Mouse (Mus musculus) splenic B cell, adult 2 months (primary cell): ENCODE measurements around the gene Rsu1.
A peak's percentile ranks its signal among the peaks of the same experiment; 100 is the strongest.

Source experiments
- DNase-seq: peaks from one replicate; pipeline ENCODE4 v3.0.0-alpha.2; 2011; ENCODE audit warnings: low read depth, low spot score
- H3K27me3 ChIP-seq: 2 replicates; pipeline ENCODE4 v1.6.1; 2012; ENCODE audit warnings: mild to moderate bottlenecking, low read length, moderate library complexity, mixed read lengths; ENCODE audit not compliant: control insufficient read depth, poor library complexity, insufficient read depth, severe bottlenecking
- H3K36me3 ChIP-seq: 2 replicates; pipeline ENCODE4 v1.6.1; 2012; ENCODE audit warnings: mild to moderate bottlenecking, low read length, moderate library complexity, mixed read lengths; ENCODE audit not compliant: control insufficient read depth, poor library complexity, insufficient read depth, severe bottlenecking

Rsu1 gene

GRCm38 (mm10) chr2:13237140-13237901 lies 33.9 kb downstream of the Rsu1 start:
- Histone ChIP-seq H3K36me3 (peaks cover 1% of the 10 kb centered on the region; the same call in 1 of the 2 replicates), H3K27me3 (no peaks in the 10 kb centered on the region)
- peak; percentile 81 for DNase-seq

- DNase-seq: no peak
- peaks cover 1% of the 10 kb centered on the region; the same call in 1 of the 2 replicates for H3K36me3 ChIP-seq
- H3K27me3 ChIP-seq: no peaks in the 10 kb centered on the region
Observed at GRCm38 (mm10) chr2:13235696-13236095, 35.5 kb downstream of the Rsu1 start.

GRCm38 (mm10) chr2:13234796-13235195 lies 36.4 kb downstream of the Rsu1 start:
- Histone ChIP-seq H3K27me3 (no peaks in the 10 kb centered on the region), H3K36me3 (no peaks in the 10 kb centered on the region)
- DNase-seq: no peak

GRCm38 (mm10) chr2:13233902-13234301 lies 37.3 kb downstream of the Rsu1 start:
- H3K36me3 ChIP-seq: no peaks in the 10 kb centered on the region
- DNase-seq: peak; percentile 12
- H3K27me3 ChIP-seq: no peaks in the 10 kb centered on the region

- Histone ChIP-seq H3K36me3 (no peaks in the 10 kb centered on the region), H3K27me3 (no peaks in the 10 kb centered on the region)
- peak; percentile 24 for DNase-seq
Observed at GRCm38 (mm10) chr2:13233254-13233835, 37.9 kb downstream of the Rsu1 start.

- Histone ChIP-seq H3K27me3 (no peaks in the 10 kb centered on the region), H3K36me3 (no peaks in the 10 kb centered on the region)
- DNase-seq: no peak
Observed at GRCm38 (mm10) chr2:13232305-13232704, 38.9 kb downstream of the Rsu1 start.

GRCm38 (mm10) chr2:13229686-13230085 lies 41.5 kb downstream of the Rsu1 start:
- H3K36me3 ChIP-seq: no peaks in the 10 kb centered on the region
- DNase-seq: no peak
- no peaks in the 10 kb centered on the region for H3K27me3 ChIP-seq

GRCm38 (mm10) chr2:13226031-13226430 lies 45.2 kb downstream of the Rsu1 start:
- DNase-seq: no peak
- no peaks in the 10 kb centered on the region for H3K36me3 ChIP-seq
- H3K27me3 ChIP-seq: no peaks in the 10 kb centered on the region

- peak; percentile 74 for DNase-seq
- no peaks in the 10 kb centered on the region for H3K27me3 ChIP-seq
- no peaks in the 10 kb centered on the region for H3K36me3 ChIP-seq
Observed at GRCm38 (mm10) chr2:13224546-13224945, 46.7 kb downstream of the Rsu1 start.

GRCm38 (mm10) chr2:13223451-13223850 lies 47.8 kb downstream of the Rsu1 start:
- no peak for DNase-seq
- no peaks in the 10 kb centered on the region for H3K27me3 ChIP-seq
- no peaks in the 10 kb centered on the region for H3K36me3 ChIP-seq

GRCm38 (mm10) chr2:13220141-13220540 lies 51.1 kb downstream of the Rsu1 start:
- H3K27me3 ChIP-seq: no peaks in the 10 kb centered on the region; the same call in 1 of the 2 replicates
- peaks cover 4% of the 10 kb centered on the region for H3K36me3 ChIP-seq
- DNase-seq: peak; percentile 72

GRCm38 (mm10) chr2:13218112-13218511 lies 53.1 kb downstream of the Rsu1 start:
- DNase-seq: peak; percentile 57
- Histone ChIP-seq H3K36me3 (peaks cover 4% of the 10 kb centered on the region), H3K27me3 (no peaks in the 10 kb centered on the region; the same call in 1 of the 2 replicates)

- Histone ChIP-seq H3K36me3 (no peaks in the 10 kb centered on the region), H3K27me3 (no peaks in the 10 kb centered on the region)
- peak; percentile 8 for DNase-seq
Observed at GRCm38 (mm10) chr2:13206825-13207224, 64.4 kb downstream of the Rsu1 start.

- no peak for DNase-seq
- H3K27me3 ChIP-seq: no peaks in the 10 kb centered on the region
- no peaks in the 10 kb centered on the region for H3K36me3 ChIP-seq
Observed at GRCm38 (mm10) chr2:13206367-13206766, 64.8 kb downstream of the Rsu1 start.

GRCm38 (mm10) chr2:13202805-13203475 lies 68.3 kb downstream of the Rsu1 start:
- Histone ChIP-seq H3K27me3 (no peaks in the 10 kb centered on the region), H3K36me3 (no peaks in the 10 kb centered on the region)
- DNase-seq: no peak
